Mouse (Mus musculus) cerebellum, adult 2 months (tissue): ENCODE data around the gene Traf1.

Source experiments
- CTCF ChIP-seq: fragments of 200-500 bp; IDR thresholded peaks from 2 replicates; pipeline ENCODE4 v1.5.1; 2011; ENCODE audit warnings: low read depth, mild to moderate bottlenecking, control low read depth, low read length, moderate library complexity, borderline replicate concordance; ENCODE audit not compliant: insufficient read depth
- POLR2A ChIP-seq: fragments of 200-500 bp; IDR thresholded peaks from 2 replicates; pipeline ENCODE4 v1.6.1; 2011; ENCODE audit warnings: low read length, control low read depth, borderline replicate concordance; ENCODE audit not compliant: insufficient read depth

DNA sequence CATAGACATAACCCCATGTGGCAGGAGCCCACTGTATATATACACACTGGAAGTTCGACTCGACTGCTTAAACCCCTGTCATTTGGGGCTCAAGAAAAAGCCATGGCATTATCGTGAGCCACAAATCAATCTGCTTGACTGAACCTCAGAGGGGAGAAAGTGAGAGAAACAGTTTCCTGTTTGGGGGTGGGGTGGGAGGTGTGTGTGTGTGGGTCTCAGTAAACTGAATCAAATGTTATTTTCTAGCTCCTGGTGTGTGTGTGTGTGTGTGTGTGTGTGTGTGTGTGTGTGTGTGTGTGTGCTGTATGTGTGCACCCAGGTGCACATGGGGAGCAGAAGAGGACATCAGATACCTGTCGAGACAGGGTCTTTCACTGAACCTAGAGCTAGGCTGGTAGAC, 8.6 kb downstream of the Traf1 start:
- no peak for TF ChIP-seq CTCF
- no peak for TF ChIP-seq POLR2A
